Mouse (Mus musculus) retina, postnatal 7 days (tissue): ENCODE results near the gene Pde10a.

Source experiments
- DNase-seq: peaks from one replicate; pipeline ENCODE4 v3.0.0-alpha.2; 2012; ENCODE audit warnings: low read depth, low spot score

Gene Pde10a

GRCm38 (mm10) chr17:8961644-8962043 is 436.5 kb downstream of the Pde10a start:
- no peak for DNase-seq

- DNase-seq: no peak
Observed at GRCm38 (mm10) chr17:8965177-8965576, 440.0 kb downstream of the Pde10a start.

- DNase-seq: no peak
Observed at GRCm38 (mm10) chr17:8972152-8972854, 447.1 kb downstream of the Pde10a start.

- no peak for DNase-seq
Observed at GRCm38 (mm10) chr17:8973331-8973730, 448.2 kb downstream of the Pde10a start.

- DNase-seq: no peak
Observed at GRCm38 (mm10) chr17:8974423-8974822, 449.3 kb downstream of the Pde10a start.

GRCm38 (mm10) chr17:8974823-8975397 is 449.7 kb downstream of the Pde10a start:
- DNase-seq: no peak

GRCm38 (mm10) chr17:8976745-8977144 is 451.6 kb downstream of the Pde10a start:
- no peak for DNase-seq

- DNase-seq: no peak
Observed at GRCm38 (mm10) chr17:8977271-8977670, 452.1 kb downstream of the Pde10a start.

GRCm38 (mm10) chr17:8983576-8983975 is 458.4 kb downstream of the Pde10a start:
- DNase-seq: no peak

GRCm38 (mm10) chr17:8985714-8986113 is 460.5 kb downstream of the Pde10a start:
- DNase-seq: no peak

- no peak for DNase-seq
Observed at GRCm38 (mm10) chr17:8986551-8986950, 461.4 kb downstream of the Pde10a start.

GRCm38 (mm10) chr17:8987369-8987768 is 462.2 kb downstream of the Pde10a start:
- no peak for DNase-seq

- DNase-seq: peak; percentile 66
Observed at GRCm38 (mm10) chr17:8988119-8988807, 463.1 kb downstream of the Pde10a start, which contains the start of gene 1700010I14Rik. Gene 1700010I14Rik, plus strand, starts transcription at chr17:8988333.

GRCm38 (mm10) chr17:8991160-8991559 is 466.0 kb downstream of the Pde10a start:
- peak; percentile 16 for DNase-seq

GRCm38 (mm10) chr17:8995344-8995743 is 470.2 kb downstream of the Pde10a start:
- DNase-seq: peak; percentile 17

GRCm38 (mm10) chr17:9002438-9002837 is 477.3 kb downstream of the Pde10a start:
- no peak for DNase-seq

- no peak for DNase-seq
Observed at GRCm38 (mm10) chr17:9004516-9004915, 479.3 kb downstream of the Pde10a start.

- DNase-seq: no peak
Observed at GRCm38 (mm10) chr17:9023198-9023942, 498.2 kb downstream of the Pde10a start.

GRCm38 (mm10) chr17:9030181-9030580 is 505.0 kb downstream of the Pde10a start:
- DNase-seq: no peak

- peak; percentile 74 for DNase-seq
Observed at GRCm38 (mm10) chr17:9031241-9032141, 506.3 kb downstream of the Pde10a start.
